Mouse (Mus musculus) adipocyte (in vitro differentiated cells): ENCODE measurements at regions not wholly inside any gene's neighbourhood (a gene's known extent, or its start where the extent isn't known, plus 50 kb on each side); places are given as distances from the start of the nearest gene placed in this dataset.
A peak's percentile ranks its signal among the peaks of the same experiment; 100 is the strongest.
"Not testable (repeated sequence)": the region's sequence is repeated elsewhere in the genome, so short reads cannot be mapped to it uniquely, and the experiment has no call there.

ENCODE experiments used
- DNase-seq: peaks from one replicate; pipeline ENCODE4 v3.0.0-alpha.2; 2016; ENCODE audit warnings: low spot score

DNA sequence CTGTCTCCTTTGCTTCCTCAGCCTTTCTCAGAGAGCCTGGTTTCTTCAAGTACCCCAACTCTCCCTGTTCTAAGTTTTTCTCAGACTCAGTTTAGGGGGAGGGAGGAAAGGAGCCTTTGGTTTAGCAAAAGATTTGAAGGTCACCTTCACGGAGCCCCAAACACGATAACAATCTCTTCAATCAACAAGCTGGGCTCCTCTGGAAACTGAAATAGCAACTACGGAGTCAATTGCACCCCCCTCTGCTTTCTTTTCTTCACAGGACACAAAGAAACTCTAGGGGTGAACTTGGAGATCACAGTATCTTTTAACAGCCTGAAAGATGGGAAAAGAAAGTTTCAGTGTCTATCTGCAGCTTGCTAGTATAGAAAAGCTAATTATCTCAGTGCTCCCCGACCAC, 151.4 kb upstream of the 1700012A03Rik start:
- DNase-seq, result no peak

GRCm38 (mm10) chr6:31897001-31897400, 153.0 kb upstream of the 1700012A03Rik start:
- no peak for DNase-seq

DNA sequence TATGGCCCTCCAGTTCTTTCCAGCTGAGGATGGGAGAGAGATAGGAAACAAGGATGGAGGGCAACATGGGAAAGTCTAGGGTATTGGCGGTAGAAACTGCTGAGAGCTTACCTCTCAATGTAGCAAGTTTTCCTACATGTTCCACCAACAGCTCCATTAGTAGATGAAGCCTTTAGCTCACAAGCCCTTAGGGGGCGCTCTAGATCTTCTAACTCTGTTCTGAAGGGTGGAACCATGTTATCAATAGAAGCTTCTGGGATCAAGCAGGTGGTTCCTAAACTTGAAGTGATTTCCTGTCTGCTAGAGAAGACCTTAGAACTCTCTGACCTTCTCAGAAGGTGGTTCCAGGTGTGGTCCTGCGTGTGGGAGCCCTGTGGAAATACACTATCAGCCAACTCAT, 154.2 kb upstream of the 1700012A03Rik start:
- DNase-seq, result no peak

DNA sequence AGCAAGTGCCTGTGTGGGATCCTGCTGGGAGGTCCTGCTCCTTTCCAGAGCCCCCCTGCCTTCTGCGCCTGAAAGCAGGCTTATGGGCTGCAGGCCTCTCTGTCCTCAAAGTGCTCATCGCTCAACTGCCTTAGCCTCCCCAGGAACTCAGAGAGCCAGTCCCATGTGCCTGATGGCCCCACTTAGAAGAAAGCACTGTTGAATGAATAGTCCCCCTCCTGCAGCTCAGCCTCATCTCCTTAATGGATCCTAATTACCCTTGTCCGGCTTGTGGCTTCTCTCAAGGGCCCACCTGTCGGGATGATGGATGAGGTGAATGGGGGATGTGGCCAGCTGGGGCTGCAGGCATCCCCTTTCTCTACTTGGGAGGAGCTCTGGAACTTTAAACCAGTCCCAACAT, 163.1 kb upstream of the 1700012A03Rik start:
- DNase-seq, result no peak

- not testable (repeated sequence) for DNase-seq
Observed at GRCm38 (mm10) chr6:31885196-31885595, 164.8 kb upstream of the 1700012A03Rik start.

GRCm38 (mm10) chr6:31883726-31884125, 166.3 kb upstream of the 1700012A03Rik start:
- DNase-seq, result peak; percentile 45

DNA sequence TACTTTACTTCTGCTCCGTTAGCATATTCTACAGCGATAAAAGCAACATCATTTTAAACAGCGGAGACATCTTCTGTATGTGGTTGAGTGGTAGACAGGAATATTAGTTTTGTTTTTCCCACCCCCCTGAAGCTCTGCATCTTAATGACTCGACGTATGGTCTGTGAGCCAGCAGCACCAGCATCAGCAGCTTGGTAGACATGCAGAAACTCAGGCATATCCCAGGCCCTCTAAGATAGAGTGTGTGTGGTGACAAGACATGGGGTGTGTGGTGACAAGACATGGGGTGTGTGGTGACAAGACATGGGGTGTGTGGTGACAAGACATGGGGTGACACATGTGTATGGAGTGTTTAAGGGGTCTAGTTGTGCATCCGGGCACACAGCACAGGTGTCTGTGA, 175.4 kb upstream of the 1700012A03Rik start:
- DNase-seq, result no peak

DNA sequence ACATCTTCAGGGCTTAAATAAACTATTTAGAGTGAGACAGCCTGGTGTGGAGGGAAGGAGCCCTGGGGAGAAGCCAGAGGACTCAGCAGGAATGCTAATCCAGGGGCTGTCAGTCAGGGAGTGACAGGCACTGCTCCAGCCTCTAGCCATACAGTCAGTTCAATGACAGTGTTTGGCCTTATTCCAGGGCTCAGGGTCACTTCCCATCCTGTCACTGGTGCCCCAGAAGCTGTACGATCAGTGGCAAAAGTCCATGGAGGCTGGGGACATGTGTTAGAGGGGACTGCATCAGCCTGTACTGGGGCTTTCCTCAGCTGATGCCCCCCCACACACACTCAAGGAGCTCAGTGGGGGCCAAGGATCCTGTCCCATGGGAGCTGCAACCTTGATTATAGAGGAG, 176.1 kb upstream of the 1700012A03Rik start:
- DNase-seq, result no peak

DNA sequence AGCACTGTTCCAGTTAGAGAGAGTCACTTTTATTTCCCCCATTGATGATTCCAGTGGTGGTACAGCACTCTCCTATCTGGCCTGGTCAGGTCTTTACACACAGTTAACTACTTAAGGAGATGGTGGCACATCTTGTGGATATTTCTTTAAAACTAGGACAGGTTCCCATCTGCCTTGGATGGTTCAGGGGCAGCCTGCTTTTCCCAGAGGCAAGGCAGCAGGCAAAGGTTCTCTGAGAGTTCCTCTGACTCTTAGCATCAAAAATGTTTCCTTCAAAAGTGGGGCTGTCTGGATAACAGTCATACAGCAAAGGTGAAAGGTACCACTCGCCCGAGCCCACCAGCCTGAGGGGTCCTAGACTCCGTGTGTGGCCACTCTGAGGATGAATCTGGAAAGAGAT, 178.3 kb upstream of the 1700012A03Rik start:
- no peak for DNase-seq

DNA sequence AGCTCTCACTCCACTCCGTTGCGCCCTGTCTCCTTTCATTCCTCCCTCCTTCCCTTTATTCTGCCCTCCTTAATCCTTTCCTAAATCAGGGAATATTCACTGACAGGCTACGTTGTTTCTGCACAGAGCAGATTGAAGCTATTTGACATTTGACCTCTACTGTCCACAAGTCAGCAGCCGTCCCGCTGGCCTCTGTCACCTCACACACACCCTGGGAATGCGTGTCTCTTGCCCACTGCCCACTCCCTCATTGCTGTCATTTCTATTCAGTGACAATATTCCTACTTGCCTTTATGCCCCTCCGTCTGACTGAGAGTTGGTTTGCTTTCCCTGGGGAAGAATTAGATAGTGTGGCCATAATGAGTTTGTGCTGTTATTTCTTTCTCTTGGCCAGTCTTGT, 188.1 kb upstream of the 1700012A03Rik start:
- DNase-seq, result no peak

- DNase-seq, result no peak
Observed at GRCm38 (mm10) chr6:31859621-31860020, 190.4 kb upstream of the 1700012A03Rik start.

- DNase-seq, result no peak
Observed at GRCm38 (mm10) chr6:31854261-31854660, 195.8 kb upstream of the 1700012A03Rik start.

- DNase-seq, result no peak
Observed at GRCm38 (mm10) chr6:31846319-31846718, 203.7 kb upstream of the 1700012A03Rik start.

GRCm38 (mm10) chr6:31845671-31846070, 204.4 kb upstream of the 1700012A03Rik start:
- no peak for DNase-seq

GRCm38 (mm10) chr6:31840621-31841020, 209.4 kb upstream of the 1700012A03Rik start:
- DNase-seq, result no peak

GRCm38 (mm10) chr6:31838588-31838987, 211.5 kb upstream of the 1700012A03Rik start:
- no peak for DNase-seq

GRCm38 (mm10) chr6:31835795-31836194, 214.3 kb upstream of the 1700012A03Rik start:
- no peak for DNase-seq

GRCm38 (mm10) chr6:31834503-31834902, 215.5 kb upstream of the 1700012A03Rik start:
- no peak for DNase-seq

DNA sequence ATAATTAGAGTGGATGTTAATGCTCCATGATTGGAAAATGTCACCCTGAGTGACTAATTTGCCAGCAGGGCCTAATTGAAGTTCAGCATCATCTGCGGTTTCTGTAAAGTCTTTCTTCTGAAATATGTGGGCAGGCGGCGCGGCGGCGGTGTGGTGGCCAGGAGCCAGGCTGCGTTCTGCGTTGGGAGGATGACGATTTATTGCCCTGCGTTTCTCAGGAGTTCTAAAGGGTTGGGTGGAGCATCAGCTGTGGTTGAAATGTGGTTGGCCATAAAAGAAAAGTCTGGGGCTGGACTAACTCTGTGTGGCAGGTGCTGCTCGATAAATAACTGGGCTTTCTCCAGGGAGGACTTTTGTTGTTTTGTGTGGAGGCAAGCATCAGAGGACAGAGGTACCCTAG, 219.4 kb upstream of the 1700012A03Rik start:
- DNase-seq, result no peak

DNA sequence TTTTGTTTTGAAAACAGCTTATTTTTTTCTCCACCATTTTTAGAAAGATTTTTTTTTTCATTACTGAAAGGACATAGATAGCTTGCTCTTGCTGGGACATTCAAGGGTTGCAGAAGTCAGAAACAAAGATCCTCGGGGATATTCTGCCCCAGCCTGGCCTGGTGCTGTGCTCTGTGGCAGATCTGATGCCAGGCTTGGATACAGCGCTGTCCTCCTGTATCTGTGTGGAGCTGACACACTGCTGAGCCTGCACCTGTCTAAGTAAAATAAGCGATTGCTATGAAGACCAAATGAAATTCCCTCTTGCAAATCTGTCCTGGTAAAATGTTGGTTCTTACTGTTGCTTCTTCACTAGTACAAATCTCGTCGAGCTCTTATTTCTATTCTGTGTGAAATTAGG, 226.4 kb upstream of the 1700012A03Rik start:
- DNase-seq, result no peak

GRCm38 (mm10) chr6:31822186-31823085, 227.6 kb upstream of the 1700012A03Rik start:
- DNase-seq, result no peak

GRCm38 (mm10) chr6:31821621-31822020, 228.4 kb upstream of the 1700012A03Rik start:
- DNase-seq, result no peak

DNA sequence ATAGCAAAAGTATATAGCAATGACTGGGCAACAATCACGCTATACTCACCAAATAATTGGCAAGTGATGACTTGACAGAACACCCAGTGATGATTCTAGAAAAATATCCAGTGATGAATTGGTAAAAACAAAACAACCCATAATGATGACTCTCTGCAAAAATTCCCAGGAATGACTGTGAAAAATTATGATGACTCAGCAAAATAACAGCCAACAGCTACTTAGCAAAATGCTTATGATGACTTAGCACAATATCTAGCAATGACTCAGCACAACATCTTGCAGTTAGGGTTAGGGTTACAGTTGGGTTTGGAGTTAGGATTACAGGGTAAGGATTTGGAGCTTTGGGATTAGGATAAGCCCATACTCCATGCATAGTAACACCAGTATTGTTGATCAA, 232.4 kb upstream of the 1700012A03Rik start:
- no peak for DNase-seq

DNA sequence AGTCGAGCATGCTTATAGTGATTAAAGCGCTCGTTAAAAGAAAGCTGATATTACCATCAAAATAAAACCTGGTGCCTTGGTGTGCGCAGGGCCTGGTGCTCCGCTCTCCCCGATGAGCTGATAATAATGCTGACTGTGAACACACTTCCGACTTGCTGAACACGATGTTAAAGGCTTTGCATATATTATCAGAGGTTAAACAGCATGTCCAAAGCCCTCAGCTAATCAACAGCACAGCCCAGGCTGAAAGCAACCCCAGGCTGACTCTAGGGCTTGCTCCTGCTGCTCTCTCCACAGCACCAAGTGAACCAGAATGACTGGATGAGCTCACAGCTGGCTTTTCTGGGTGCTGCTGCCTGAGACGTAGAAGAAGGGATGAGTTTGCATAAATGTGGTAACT, 238.2 kb upstream of the 1700012A03Rik start:
- no peak for DNase-seq
